Mouse (Mus musculus): ENCODE measurements at regions not wholly inside any gene's neighbourhood (a gene's known extent, or its start where the extent isn't known, plus 50 kb on each side); places are given as distances from the start of the nearest gene placed in this dataset.

DNA sequence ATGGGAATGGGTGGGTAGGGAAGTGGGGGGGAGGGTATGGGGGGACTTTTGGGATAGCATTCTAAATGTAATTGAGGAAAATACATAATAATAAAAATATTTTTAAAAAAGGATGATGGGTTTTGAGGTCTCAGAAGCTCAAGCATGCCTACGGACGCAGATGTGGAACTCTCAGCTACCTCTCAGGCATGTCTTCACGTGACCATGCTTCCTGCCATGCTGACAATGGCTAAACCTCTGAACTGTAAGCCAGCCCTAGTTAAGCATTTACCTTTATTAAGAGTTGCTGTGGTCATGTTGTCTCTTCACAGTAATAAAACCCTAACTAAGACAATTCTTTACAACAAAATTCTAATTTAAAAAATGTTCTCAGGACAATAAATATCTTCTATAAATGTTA lies 80.0 kb downstream of the Tex36 start:
- Histone ChIP-seq H3K27ac (replicated peaks; ENCODE audit: low read depth, low read length) (no peak overlapping the region), H3K9me3 (ENCODE audit: control insufficient read depth, low read length) (no peaks in the 10 kb centered on the region), H3K27me3 (ENCODE audit: control insufficient read depth, insufficient read depth, low read length) (no peaks in the 10 kb centered on the region), H3K9ac (replicated peaks; ENCODE audit: low read length) (no peak overlapping the region), H3K4me3 (replicated peaks; ENCODE audit: low read depth, low read length) (no peak overlapping the region), H3K4me2 (ENCODE audit: low read length) (no peak overlapping the region), H3K36me3 (ENCODE audit: control insufficient read depth, insufficient read depth, low read length) (no peaks in the 10 kb centered on the region), H3K4me1 (ENCODE audit: control insufficient read depth, insufficient read depth, low read length) (no peaks in the 10 kb centered on the region)
- ATAC-seq (ENCODE audit: low FRiP score, low TSS enrichment) (no peak), DNase-seq (no peak)
- 94% methylated on average over 3 of the region's 3 CpGs for WGBS

- no peak overlapping the region for H3K27ac ChIP-seq (replicated peaks; ENCODE audit: low read depth, low read length)
- DNase-seq, result no peak
- WGBS, result 88% methylated on average over 3 of the region's 3 CpGs
Observed at GRCm38 (mm10) chr7:133518926-133519325, 83.0 kb downstream of the Tex36 start.

GRCm38 (mm10) chr7:133517576-133517975 lies 84.4 kb downstream of the Tex36 start:
- WGBS, result 87% methylated on average over 5 of the region's 5 CpGs
- H3K4me2 ChIP-seq (ENCODE audit: low read length), result no peak overlapping the region
- no peak overlapping the region for H3K4me3 ChIP-seq (replicated peaks; ENCODE audit: low read depth, low read length)
- H3K36me3 ChIP-seq (ENCODE audit: control insufficient read depth, insufficient read depth, low read length), result no peaks in the 10 kb centered on the region
- H3K27ac ChIP-seq (replicated peaks; ENCODE audit: low read depth, low read length), result no peak overlapping the region
- no peaks in the 10 kb centered on the region for H3K27me3 ChIP-seq (ENCODE audit: control insufficient read depth, insufficient read depth, low read length)
- DNase-seq (no peak), ATAC-seq (ENCODE audit: low FRiP score, low TSS enrichment) (no peak)
- no peaks in the 10 kb centered on the region for H3K9me3 ChIP-seq (ENCODE audit: control insufficient read depth, low read length)
- H3K9ac ChIP-seq (replicated peaks; ENCODE audit: low read length), result no peak overlapping the region
- no peaks in the 10 kb centered on the region for H3K4me1 ChIP-seq (ENCODE audit: control insufficient read depth, insufficient read depth, low read length)

More at GRCm38 (mm10) chr7:133518926-133519325, 83.0 kb downstream of the Tex36 start:
- no peak overlapping the region for H3K4me2 ChIP-seq (ENCODE audit: low read length)
- ATAC-seq (ENCODE audit: low FRiP score, low TSS enrichment), result no peak
- H3K9me3 ChIP-seq (ENCODE audit: control insufficient read depth, low read length), result no peaks in the 10 kb centered on the region
- H3K4me3 ChIP-seq (replicated peaks; ENCODE audit: low read depth, low read length), result no peak overlapping the region
- H3K36me3 ChIP-seq (ENCODE audit: control insufficient read depth, insufficient read depth, low read length), result no peaks in the 10 kb centered on the region
- H3K27me3 ChIP-seq (ENCODE audit: control insufficient read depth, insufficient read depth, low read length), result no peaks in the 10 kb centered on the region
- no peaks in the 10 kb centered on the region for H3K4me1 ChIP-seq (ENCODE audit: control insufficient read depth, insufficient read depth, low read length)
- no peak overlapping the region for H3K9ac ChIP-seq (replicated peaks; ENCODE audit: low read length)

- 77% methylated on average over 5 of the region's 5 CpGs for WGBS
- Histone ChIP-seq H3K9me3 (ENCODE audit: control insufficient read depth, low read length) (peaks cover 5% of the 10 kb centered on the region; the same call in 1 of the 2 replicates), H3K36me3 (ENCODE audit: control insufficient read depth, insufficient read depth, low read length) (no peaks in the 10 kb centered on the region), H3K9ac (replicated peaks; ENCODE audit: low read length) (no peak overlapping the region), H3K27me3 (ENCODE audit: control insufficient read depth, insufficient read depth, low read length) (no peaks in the 10 kb centered on the region), H3K27ac (replicated peaks; ENCODE audit: low read depth, low read length) (no peak overlapping the region), H3K4me3 (replicated peaks; ENCODE audit: low read depth, low read length) (no peak overlapping the region), H3K4me1 (ENCODE audit: control insufficient read depth, insufficient read depth, low read length) (peaks cover 6% of the 10 kb centered on the region; the same call in 1 of the 2 replicates), H3K4me2 (ENCODE audit: low read length) (no peak overlapping the region)
- ATAC-seq (ENCODE audit: low FRiP score, low TSS enrichment) (no peak), DNase-seq (no peak)
Observed at GRCm38 (mm10) chr7:133510926-133511325, 91.0 kb downstream of the Tex36 start.

GRCm38 (mm10) chr7:133509486-133509885 lies 92.5 kb downstream of the Tex36 start:
- Histone ChIP-seq H3K4me2 (ENCODE audit: low read length) (no peak overlapping the region), H3K4me1 (ENCODE audit: control insufficient read depth, insufficient read depth, low read length) (peaks cover 6% of the 10 kb centered on the region; the same call in 1 of the 2 replicates), H3K27me3 (ENCODE audit: control insufficient read depth, insufficient read depth, low read length) (no peaks in the 10 kb centered on the region), H3K36me3 (ENCODE audit: control insufficient read depth, insufficient read depth, low read length) (no peaks in the 10 kb centered on the region), H3K9me3 (ENCODE audit: control insufficient read depth, low read length) (peaks cover 5% of the 10 kb centered on the region; the same call in 1 of the 2 replicates), H3K27ac (replicated peaks; ENCODE audit: low read depth, low read length) (no peak overlapping the region), H3K4me3 (replicated peaks; ENCODE audit: low read depth, low read length) (no peak overlapping the region), H3K9ac (replicated peaks; ENCODE audit: low read length) (no peak overlapping the region)
- DNase-seq (peak; percentile 68), ATAC-seq (ENCODE audit: low FRiP score, low TSS enrichment) (no peak)
- 4% methylated on average over 4 of the region's 4 CpGs for WGBS

DNA sequence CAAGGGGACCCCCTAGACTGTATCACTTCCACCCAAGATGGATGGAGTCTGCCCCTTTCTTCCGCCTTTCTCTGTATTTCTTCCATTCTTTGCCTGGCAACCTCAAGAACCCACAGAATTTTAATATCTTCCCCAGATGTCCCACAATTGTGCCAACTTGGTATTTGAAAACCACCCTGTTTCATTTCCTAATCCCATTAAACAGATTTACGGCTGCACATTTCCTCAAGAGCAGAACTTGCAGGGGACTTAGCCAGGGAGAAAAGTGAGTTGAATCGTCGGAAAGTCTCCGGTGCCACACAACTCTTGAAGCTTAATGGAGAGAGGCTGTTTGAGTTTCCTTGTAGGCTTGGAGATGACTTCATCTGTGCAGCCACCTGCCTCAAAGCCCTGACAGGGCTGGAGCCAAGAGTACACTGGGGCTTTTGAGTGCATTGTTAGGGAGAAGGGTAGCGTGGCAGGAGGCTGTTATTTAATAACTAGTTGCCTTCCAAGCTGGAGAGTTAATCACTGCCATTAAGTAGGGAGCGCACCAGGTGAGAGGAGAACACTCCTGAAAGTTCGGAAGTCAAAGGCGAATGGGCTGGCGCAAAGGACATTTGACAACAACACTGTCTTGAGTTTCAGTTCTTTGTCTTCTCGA lies 93.5 kb downstream of the Tex36 start:
- no peak overlapping the region for H3K27ac ChIP-seq (replicated peaks; ENCODE audit: low read depth, low read length)
- DNase-seq, result no peak
- H3K36me3 ChIP-seq (ENCODE audit: control insufficient read depth, insufficient read depth, low read length), result no peaks in the 10 kb centered on the region
- H3K9me3 ChIP-seq (ENCODE audit: control insufficient read depth, low read length), result peaks cover 5% of the 10 kb centered on the region; the same call in 1 of the 2 replicates
- H3K4me1 ChIP-seq (ENCODE audit: control insufficient read depth, insufficient read depth, low read length), result peaks cover 6% of the 10 kb centered on the region; the same call in 1 of the 2 replicates
- ATAC-seq (ENCODE audit: low FRiP score, low TSS enrichment), result no peak
- H3K27me3 ChIP-seq (ENCODE audit: control insufficient read depth, insufficient read depth, low read length), result no peaks in the 10 kb centered on the region; the same call in 1 of the 2 replicates
- H3K4me2 ChIP-seq (ENCODE audit: low read length), result no peak overlapping the region
- H3K4me3 ChIP-seq (replicated peaks; ENCODE audit: low read depth, low read length), result no peak overlapping the region
- 55% methylated on average over 11 of the region's 11 CpGs for WGBS
- H3K9ac ChIP-seq (replicated peaks; ENCODE audit: low read length), result no peak overlapping the region

DNA sequence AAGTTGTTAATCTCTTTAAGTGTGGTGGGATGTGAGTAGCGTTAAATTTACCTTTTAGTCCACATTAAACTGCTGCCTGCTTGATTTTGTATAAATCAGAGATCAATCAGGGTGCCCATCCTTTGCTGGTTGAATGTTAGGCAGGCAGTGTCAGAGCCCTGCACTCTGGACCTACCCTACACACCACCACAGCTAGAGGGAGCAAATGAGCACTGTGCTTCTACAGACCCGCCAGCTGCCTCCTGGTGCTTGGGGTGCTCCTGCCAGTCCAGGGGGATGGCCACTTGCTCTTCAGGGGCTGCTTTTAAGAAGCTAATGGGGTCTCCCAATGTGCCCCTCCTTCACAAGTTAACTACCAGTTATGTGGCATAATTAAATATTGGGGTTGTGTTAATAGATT lies 96.3 kb downstream of the Tex36 start:
- Histone ChIP-seq H3K27ac (replicated peaks; ENCODE audit: low read depth, low read length) (no peak overlapping the region), H3K4me1 (ENCODE audit: control insufficient read depth, insufficient read depth, low read length) (peaks cover 6% of the 10 kb centered on the region; the same call in 1 of the 2 replicates), H3K4me3 (replicated peaks; ENCODE audit: low read depth, low read length) (no peak overlapping the region), H3K9ac (replicated peaks; ENCODE audit: low read length) (no peak overlapping the region), H3K9me3 (ENCODE audit: control insufficient read depth, low read length) (no peaks in the 10 kb centered on the region), H3K4me2 (ENCODE audit: low read length) (no peak overlapping the region), H3K27me3 (ENCODE audit: control insufficient read depth, insufficient read depth, low read length) (no peaks in the 10 kb centered on the region; the same call in 1 of the 2 replicates), H3K36me3 (ENCODE audit: control insufficient read depth, insufficient read depth, low read length) (no peaks in the 10 kb centered on the region)
- 79% methylated on average over 2 of the region's 2 CpGs for WGBS
- no peak for ATAC-seq (ENCODE audit: low FRiP score, low TSS enrichment)
- DNase-seq, result no peak

GRCm38 (mm10) chr7:133503946-133504345 lies 98.0 kb downstream of the Tex36 start:
- no peaks in the 10 kb centered on the region for H3K4me1 ChIP-seq (ENCODE audit: control insufficient read depth, insufficient read depth, low read length)
- no peaks in the 10 kb centered on the region for H3K36me3 ChIP-seq (ENCODE audit: control insufficient read depth, insufficient read depth, low read length)
- no peaks in the 10 kb centered on the region; the same call in 1 of the 2 replicates for H3K27me3 ChIP-seq (ENCODE audit: control insufficient read depth, insufficient read depth, low read length)
- WGBS, result 70% methylated on average over 5 of the region's 5 CpGs
- no peaks in the 10 kb centered on the region for H3K9me3 ChIP-seq (ENCODE audit: control insufficient read depth, low read length)
- H3K27ac ChIP-seq (replicated peaks; ENCODE audit: low read depth, low read length), result no peak overlapping the region
- DNase-seq (no peak), ATAC-seq (ENCODE audit: low FRiP score, low TSS enrichment) (no peak)
- no peak overlapping the region for H3K4me2 ChIP-seq (ENCODE audit: low read length)
- H3K9ac ChIP-seq (replicated peaks; ENCODE audit: low read length), result no peak overlapping the region
- no peak overlapping the region for H3K4me3 ChIP-seq (replicated peaks; ENCODE audit: low read depth, low read length)

DNA sequence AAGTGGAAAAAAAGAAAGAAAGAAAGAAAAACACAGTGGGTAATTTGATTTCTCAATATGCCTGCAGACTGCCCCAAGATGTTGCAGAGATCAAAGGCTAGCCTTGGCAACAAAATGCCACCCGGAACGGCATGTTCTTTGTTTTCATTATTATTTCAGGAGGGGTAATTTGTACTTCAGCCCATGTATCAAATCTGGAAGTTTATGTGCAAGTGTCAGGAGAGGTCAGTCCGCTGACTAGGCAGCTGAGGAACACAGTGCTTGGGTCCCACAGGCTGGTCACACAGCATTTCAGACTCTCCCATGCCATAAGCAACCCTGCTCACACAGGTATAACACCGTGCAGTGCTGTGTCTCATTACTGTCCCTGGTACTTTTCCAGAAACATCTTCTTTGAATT lies 99.2 kb downstream of the Tex36 start:
- Histone ChIP-seq H3K27me3 (ENCODE audit: control insufficient read depth, insufficient read depth, low read length) (no peaks in the 10 kb centered on the region; the same call in 1 of the 2 replicates), H3K9ac (replicated peaks; ENCODE audit: low read length) (no peak overlapping the region), H3K4me3 (replicated peaks; ENCODE audit: low read depth, low read length) (no peak overlapping the region), H3K27ac (replicated peaks; ENCODE audit: low read depth, low read length) (no peak overlapping the region), H3K36me3 (ENCODE audit: control insufficient read depth, insufficient read depth, low read length) (no peaks in the 10 kb centered on the region), H3K4me1 (ENCODE audit: control insufficient read depth, insufficient read depth, low read length) (no peaks in the 10 kb centered on the region), H3K4me2 (ENCODE audit: low read length) (no peak overlapping the region), H3K9me3 (ENCODE audit: control insufficient read depth, low read length) (no peaks in the 10 kb centered on the region)
- DNase-seq, result no peak
- 59% methylated on average over 4 of the region's 4 CpGs for WGBS
- ATAC-seq (ENCODE audit: low FRiP score, low TSS enrichment), result no peak

Measured in midbrain, embryonic 14.5 days (tissue).